Mouse (Mus musculus) CH12.LX (cell line): ENCODE results near the gene Muc13.

Source experiments
- CHD1 ChIP-seq: IDR thresholded peaks from 2 replicates; pipeline ENCODE4 v1.6.1; 2012; ENCODE audit warnings: low read depth, low read length, improper control_type of control experiment, inconsistent platforms
- CTCF ChIP-seq, 2 experiments: IDR thresholded peaks in 1 of 2; conservative IDR thresholded peaks in 1 of 2; 2 replicates each; pipeline ENCODE4 v1.5.1; 2011 to 2012; ENCODE audit warnings: low read depth in 2 of 2, low read length in 2 of 2, improper control_type of control experiment in 1 of 2, inconsistent platforms in 1 of 2, mild to moderate bottlenecking in 1 of 2, moderate library complexity in 1 of 2
- E2F4 ChIP-seq: IDR thresholded peaks from 2 replicates; pipeline ENCODE4 v1.6.1; 2011; ENCODE audit warnings: low read depth, low read length, improper control_type of control experiment; ENCODE audit not compliant: insufficient replicate concordance
- EP300 ChIP-seq: IDR thresholded peaks from 2 replicates; pipeline ENCODE4 v1.6.1; 2011; ENCODE audit warnings: low read length, improper control_type of control experiment
- ETS1 ChIP-seq: conservative IDR thresholded peaks from 2 replicates; pipeline ENCODE4 v1.6.1; 2012; ENCODE audit warnings: low read depth, mild to moderate bottlenecking, inconsistent platforms, low read length, improper control_type of control experiment, moderate library complexity
- MAX ChIP-seq: IDR thresholded peaks from 2 replicates; pipeline ENCODE4 v1.6.1; 2011; ENCODE audit warnings: low read length, improper control_type of control experiment
- NELFE ChIP-seq: IDR thresholded peaks from 2 replicates; pipeline ENCODE4 v1.6.1; 2011; ENCODE audit warnings: low read depth, low read length, improper control_type of control experiment
- NRF1 ChIP-seq: IDR thresholded peaks from 2 replicates; pipeline ENCODE4 v1.6.1; 2014; ENCODE audit warnings: low read depth, mild to moderate bottlenecking, inconsistent platforms, low read length, improper control_type of control experiment, moderate library complexity
- POLR2A ChIP-seq: IDR thresholded peaks from 2 replicates; pipeline ENCODE4 v1.6.1; 2011; ENCODE audit warnings: low read depth, mild to moderate bottlenecking, improper control_type of control experiment, low read length
- UBTF ChIP-seq: IDR thresholded peaks from 2 replicates; pipeline ENCODE4 v1.6.1; 2012; ENCODE audit warnings: low read depth, mild to moderate bottlenecking, inconsistent platforms, low read length, improper control_type of control experiment, moderate library complexity
- USF1 ChIP-seq: IDR thresholded peaks from 2 replicates; pipeline ENCODE4 v1.6.1; 2014; ENCODE audit warnings: low read depth, mild to moderate bottlenecking, inconsistent platforms, low read length, improper control_type of control experiment
- ZC3H11A ChIP-seq: IDR thresholded peaks from 2 replicates; pipeline ENCODE4 v1.6.1; 2012; ENCODE audit warnings: low read depth, mild to moderate bottlenecking, inconsistent platforms, low read length, improper control_type of control experiment
- ZMIZ1 ChIP-seq: IDR thresholded peaks from 2 replicates; pipeline ENCODE4 v1.6.1; 2012; ENCODE audit warnings: low read depth, mild to moderate bottlenecking, inconsistent platforms, low read length, improper control_type of control experiment
- ZNF384 ChIP-seq: IDR thresholded peaks from 2 replicates; pipeline ENCODE4 v1.6.1; 2012; ENCODE audit warnings: low read depth, low read length, improper control_type of control experiment, inconsistent platforms

DNA sequence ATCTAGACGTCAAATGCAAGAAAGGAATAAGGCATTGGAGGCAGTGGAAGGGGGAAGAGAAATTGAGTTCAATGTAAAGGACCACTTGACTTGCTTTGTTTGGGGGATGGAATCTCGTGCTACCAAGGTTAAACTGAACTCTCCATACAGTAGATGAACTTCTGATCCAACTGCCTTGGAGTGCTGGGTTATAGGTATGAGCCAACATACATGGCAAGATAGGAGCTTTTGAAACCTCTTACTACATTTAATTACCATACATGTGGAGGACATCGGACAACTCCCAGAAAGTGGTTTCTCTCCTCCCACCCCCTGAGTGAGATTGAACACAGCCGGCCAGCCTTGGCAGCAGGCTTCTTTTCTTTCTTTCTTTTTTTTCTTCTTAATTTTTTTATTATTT lies 1.3 kb downstream of the Muc13 start:
- TF ChIP-seq CTCF (conservative IDR thresholded peaks at IDR 0.05 in 1 of 2, IDR thresholded peaks at IDR 0.05 in 1 of 2; ENCODE audit: low read depth in 2 of 2, low read length in 2 of 2) (no peak), MAX (no peak), CHD1 (no peak), POLR2A (no peak), ETS1 (no peak), NELFE (no peak), USF1 (no peak), ZMIZ1 (no peak), ZC3H11A (no peak), UBTF (no peak), ZNF384 (no peak), EP300 (no peak), E2F4 (no peak), NRF1 (no peak)
